Mouse (Mus musculus): ENCODE data around the gene Foxf1.

Foxf1 gene

GRCm38 (mm10) chr8:121081398-121081797 lies 2.8 kb upstream of the Foxf1 start:
- in situ Hi-C loops (cut with MseI, MboI), result loop anchor here (10.0 to 25.0 kb wide), 3 partner anchors 187 to 394 kb away; no protein-coding TSS in a partner anchor

GRCm38 (mm10) chr8:121082218-121083092 lies 1.7 kb upstream of the Foxf1 start:
- in situ Hi-C loops (cut with MseI, MboI), result loop anchor here (10.0 to 25.0 kb wide), 3 partner anchors 188 to 395 kb away; no protein-coding TSS in a partner anchor

GRCm38 (mm10) chr8:121083093-121083935 lies 872 bp upstream of the Foxf1 start:
- in situ Hi-C loops (cut with MseI, MboI), result loop anchor here (10.0 to 25.0 kb wide), 3 partner anchors 189 to 396 kb away; no protein-coding TSS in a partner anchor

- in situ Hi-C loops (cut with MseI, MboI), result loop anchor here (10.0 to 25.0 kb wide), 3 partner anchors 189 to 397 kb away; no protein-coding TSS in a partner anchor
Observed at GRCm38 (mm10) chr8:121083936-121084209, 313 bp upstream of the Foxf1 start.

GRCm38 (mm10) chr8:121085011-121085410 lies 825 bp downstream of the Foxf1 start:
- in situ Hi-C loops (cut with MseI, MboI), result loop anchor here (10.0 to 25.0 kb wide), 3 partner anchors 190 to 398 kb away; no protein-coding TSS in a partner anchor

GRCm38 (mm10) chr8:121085561-121085960 lies 1.4 kb downstream of the Foxf1 start:
- in situ Hi-C loops (cut with MseI, MboI), result loop anchor here (10.0 to 25.0 kb wide), 3 partner anchors 191 to 398 kb away; no protein-coding TSS in a partner anchor

- in situ Hi-C loops (cut with MseI, MboI), result loop anchor here (10.0 to 25.0 kb wide), 3 partner anchors 191 to 399 kb away; no protein-coding TSS in a partner anchor
Observed at GRCm38 (mm10) chr8:121086004-121086900, 2.1 kb downstream of the Foxf1 start.

DNA sequence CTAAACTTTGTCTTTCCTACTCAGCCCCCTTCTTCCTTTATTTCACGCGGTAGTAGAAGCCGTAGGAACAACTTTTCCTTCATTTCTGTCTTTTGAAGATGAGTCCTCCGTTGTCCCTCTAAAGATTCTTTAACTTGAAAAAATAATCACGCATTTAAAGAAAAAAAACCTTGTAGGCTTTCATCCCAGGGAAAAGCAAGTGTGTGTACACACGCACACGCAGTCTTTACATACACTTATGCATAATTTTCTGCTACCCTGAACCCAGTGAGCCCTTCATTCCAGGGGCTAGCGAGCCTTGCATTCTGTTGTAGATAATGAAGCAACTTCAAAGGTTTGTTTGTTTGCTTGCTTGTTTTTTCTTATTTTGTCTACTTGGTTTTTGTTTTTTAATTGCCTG lies 4.1 kb downstream of the Foxf1 start:
- in situ Hi-C loops (cut with MseI, MboI), result loop anchor here (10.0 to 25.0 kb wide), 3 partner anchors 193 to 401 kb away; no protein-coding TSS in a partner anchor

GRCm38 (mm10) chr8:121088871-121089630 lies 4.9 kb downstream of the Foxf1 start:
- in situ Hi-C loops (cut with MseI, MboI), result loop anchor here (10.0 to 25.0 kb wide), 3 partner anchors 194 to 402 kb away; no protein-coding TSS in a partner anchor

DNA sequence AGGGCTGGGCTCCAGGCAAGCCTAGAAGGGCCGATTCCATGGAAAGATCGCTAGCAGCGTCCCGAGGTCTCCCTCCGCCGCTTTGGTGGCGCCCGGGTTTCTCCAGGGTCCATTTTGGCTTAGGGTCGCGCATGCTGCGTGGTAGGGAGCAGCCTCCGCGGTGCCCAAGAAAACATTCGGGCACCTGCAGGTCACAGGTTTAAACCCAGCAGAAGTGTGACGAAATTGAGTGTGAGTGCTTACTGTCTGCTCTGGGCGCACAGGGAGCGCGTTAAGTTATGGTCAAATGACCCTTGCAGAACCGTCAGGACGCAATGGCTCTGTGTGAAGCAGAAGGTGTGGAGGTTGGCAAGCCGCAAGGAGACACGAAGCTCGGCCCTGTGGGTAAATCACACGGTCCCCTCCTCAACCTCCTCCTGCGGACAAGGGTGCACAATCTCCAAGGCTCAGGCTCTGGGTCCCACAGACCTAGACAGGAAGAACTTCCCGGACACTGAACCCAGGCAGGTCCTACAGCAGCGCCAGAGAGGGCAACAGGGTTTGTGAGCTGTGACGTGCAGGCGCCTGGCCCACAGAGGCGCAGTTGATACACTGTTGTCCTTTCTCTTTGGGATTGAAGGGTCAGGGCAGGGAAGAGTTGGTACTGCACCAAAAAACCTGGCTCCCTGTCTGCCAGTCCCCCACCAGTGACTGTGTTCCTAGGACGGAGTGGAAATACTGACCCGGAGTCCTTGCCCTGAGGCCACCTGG lies 5.6 kb downstream of the Foxf1 start:
- in situ Hi-C loops (cut with MseI, MboI), result loop anchor here (5.0 to 25.0 kb wide), 4 partner anchors 195 to 403 kb away; no protein-coding TSS in a partner anchor

- in situ Hi-C loops (cut with MseI, MboI), result loop anchor here in 1 of 2 experiments (5.0 to 25.0 kb wide), 2 partner anchors 268 to 403 kb away; no protein-coding TSS in a partner anchor
Observed at GRCm38 (mm10) chr8:121090716-121091115, 6.5 kb downstream of the Foxf1 start.

DNA sequence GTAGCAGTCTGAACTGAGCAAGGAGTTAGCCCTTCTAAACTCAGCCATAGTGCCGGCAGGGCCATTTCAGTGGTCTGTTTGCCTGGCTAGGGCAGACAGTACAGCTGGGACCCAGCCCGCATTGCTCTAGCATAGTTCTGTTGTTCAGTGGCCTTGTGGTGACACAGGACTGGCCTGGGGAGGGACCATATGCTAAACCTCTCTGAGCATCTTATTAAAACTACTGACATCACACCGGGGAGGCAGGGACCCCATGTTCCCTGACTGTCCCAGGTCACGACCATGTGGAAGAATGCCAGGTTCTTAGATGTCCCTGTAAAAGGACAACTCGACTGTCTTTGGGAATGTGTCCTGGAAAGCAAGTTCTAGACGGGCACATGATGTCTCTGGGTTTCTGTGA lies 8.0 kb downstream of the Foxf1 start:
- in situ Hi-C loops (cut with MseI, MboI), result loop anchor here in 1 of 2 experiments (5.0 to 25.0 kb wide), 2 partner anchors 270 to 405 kb away; no protein-coding TSS in a partner anchor

DNA sequence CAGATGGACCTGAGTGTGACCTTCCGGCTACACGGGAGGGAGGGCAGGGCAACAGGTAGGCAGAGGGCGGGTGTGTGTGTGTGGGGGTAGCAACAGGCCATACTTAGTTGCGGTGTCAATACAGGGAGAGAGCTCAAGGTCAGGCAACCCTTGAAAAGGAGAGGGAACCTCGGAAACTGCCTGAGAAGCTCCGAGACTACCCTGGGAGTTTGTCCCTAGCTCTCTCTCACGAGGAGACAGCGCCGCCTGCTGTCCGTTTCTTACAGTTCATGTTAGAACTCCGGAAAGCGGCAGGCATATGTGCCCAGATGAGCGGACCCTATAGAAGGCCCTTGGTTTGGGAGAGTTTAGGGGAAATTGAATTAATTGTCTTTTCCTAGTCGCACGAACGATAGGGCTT lies 8.4 kb downstream of the Foxf1 start:
- in situ Hi-C loops (cut with MseI, MboI), result loop anchor here in 1 of 2 experiments (5.0 to 25.0 kb wide), 2 partner anchors 270 to 405 kb away; no protein-coding TSS in a partner anchor

GRCm38 (mm10) chr8:121093496-121093895 lies 9.3 kb downstream of the Foxf1 start:
- in situ Hi-C loops (cut with MseI, MboI), result loop anchor here in 1 of 2 experiments (5.0 to 25.0 kb wide), 2 partner anchors 271 to 406 kb away; no protein-coding TSS in a partner anchor

DNA sequence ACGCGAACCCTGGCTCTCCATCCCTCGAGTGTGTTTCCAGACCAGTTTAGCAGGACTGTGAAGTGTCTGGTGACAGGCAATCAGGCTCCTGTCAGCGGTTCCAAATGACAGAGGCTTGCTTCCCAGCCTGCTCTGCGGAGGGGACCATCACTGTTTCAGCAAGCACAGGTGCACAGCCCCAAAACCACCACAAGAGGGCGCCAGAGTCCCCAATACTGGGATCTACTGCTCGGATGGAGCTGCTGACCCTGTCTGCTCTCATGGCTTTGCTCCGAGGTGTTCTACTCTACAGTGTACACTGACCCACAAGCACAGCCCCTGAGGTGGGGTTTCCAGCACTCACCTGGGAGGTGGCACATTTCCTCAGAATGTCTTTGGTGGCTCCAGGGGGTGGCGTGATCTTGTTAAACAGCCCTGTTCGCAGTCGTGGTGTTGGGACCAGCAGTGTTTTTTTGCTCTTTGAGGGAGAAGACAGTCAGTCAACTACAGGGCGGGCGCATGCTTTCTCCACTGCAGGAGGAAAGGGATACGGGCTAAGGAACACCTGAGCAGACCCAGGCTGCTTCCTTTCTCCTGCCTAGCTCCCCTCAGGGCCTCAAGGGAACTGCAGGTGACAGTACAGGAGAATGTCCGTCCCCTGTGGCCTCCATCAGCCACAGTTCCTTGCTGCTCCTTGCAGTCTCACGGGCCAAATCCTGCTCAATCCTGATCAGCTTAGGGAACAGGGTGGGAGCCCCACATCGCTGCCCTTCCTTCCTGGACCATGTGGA lies 20.0 kb downstream of the Foxf1 start:
- in situ Hi-C loops (cut with MseI, MboI), result no loop called here

DNA sequence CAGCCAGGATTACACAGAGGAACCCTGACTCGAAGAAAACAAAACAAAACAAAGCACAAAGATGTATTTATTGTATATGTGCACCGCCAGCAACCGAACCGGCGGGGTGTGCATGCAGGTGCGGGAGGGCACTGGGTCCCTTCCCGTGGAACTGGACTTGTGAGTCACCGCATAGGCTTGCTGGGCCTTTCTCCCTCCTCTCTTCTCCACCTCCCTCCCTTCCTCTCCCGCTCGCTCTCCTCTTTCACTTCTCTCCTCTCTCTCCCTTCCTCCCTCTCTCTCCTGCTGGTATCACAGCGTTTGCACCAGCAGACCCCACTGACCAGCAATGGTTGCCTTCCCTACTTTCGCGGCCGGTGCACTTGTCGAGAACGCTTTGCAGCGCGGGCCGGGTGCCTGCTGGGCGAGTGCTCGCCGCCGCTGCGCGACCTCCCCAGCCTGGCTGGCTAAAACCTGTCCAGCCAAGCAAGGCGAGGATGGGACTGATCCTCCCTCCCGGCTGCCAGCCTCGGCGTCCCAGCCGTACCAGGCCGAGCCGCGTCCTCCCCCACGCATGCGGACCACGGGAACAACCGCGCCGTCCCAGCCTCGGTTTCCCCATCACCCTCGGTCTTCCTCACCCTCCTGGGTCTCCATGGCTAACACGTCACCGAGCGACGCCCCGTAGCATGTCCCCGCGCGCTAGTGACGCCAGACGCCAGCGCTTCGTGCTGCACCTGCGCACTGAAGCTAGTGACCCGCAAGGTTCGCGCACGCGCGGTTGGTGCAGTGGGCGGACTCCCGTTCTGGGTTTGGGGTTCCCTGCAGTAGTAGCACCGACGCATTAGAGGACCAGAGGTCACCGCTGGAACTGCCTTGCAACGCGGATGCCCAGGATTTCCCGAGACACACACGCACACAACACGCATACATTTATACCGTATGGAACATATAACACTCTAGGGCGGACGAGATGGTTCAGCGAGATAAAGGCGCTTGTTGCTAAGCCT lies 23.8 kb downstream of the Foxf1 start, which contains the start of gene Mthfsd:
TSS of gene Mthfsd (minus strand) at position 725 of the 989 bp plus-strand sequence.
- in situ Hi-C loops (cut with MseI, MboI), result no loop called here

DNA sequence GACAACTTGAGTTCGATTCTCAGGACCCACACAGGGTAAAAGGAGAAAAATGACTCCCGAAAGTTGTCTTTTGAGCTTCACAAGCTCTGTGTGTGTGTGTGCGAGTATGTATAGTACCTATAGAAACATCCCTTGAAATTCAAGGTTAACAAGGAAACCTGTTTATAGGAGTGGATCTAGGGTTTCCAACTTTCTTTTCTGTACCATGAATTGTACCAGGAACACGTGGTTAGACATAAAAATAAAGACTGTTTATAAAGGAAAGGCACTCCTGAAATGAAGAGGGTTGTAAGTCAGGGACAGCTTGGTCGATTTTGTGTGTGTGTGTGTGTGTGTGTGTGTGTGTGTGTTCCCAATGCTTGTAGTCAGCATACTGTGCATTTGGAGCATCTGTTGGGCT lies 24.5 kb downstream of the Foxf1 start:
- in situ Hi-C loops (cut with MseI, MboI), result no loop called here
